Mouse (Mus musculus) bone marrow macrophage, adult 2 months (primary cell): ENCODE data around the gene Glrx3. TPM values are rescaled to one million over a fixed set of nuclear protein-coding genes. Genes with fewer than 3 reads are reported as not detected.
A peak's percentile ranks its signal among the peaks of the same experiment; 100 is the strongest.

Experiments used
- H3K27ac ChIP-seq: 2 replicates; pipeline ENCODE4 v1.5.1; 2012; ENCODE audit warnings: low read depth, low read length; ENCODE audit not compliant: insufficient read depth
- H3K4me1 ChIP-seq: 2 replicates; pipeline ENCODE4 v1.6.1; 2012; ENCODE audit warnings: low read length; ENCODE audit not compliant: control insufficient read depth, insufficient read depth
- H3K4me3 ChIP-seq: 2 replicates; pipeline ENCODE4 v1.5.1; 2012; ENCODE audit warnings: mild to moderate bottlenecking, low read length, moderate library complexity; ENCODE audit not compliant: insufficient read depth
- CTCF ChIP-seq: IDR thresholded peaks from 2 replicates; pipeline ENCODE4 v1.5.1; 2012; ENCODE audit warnings: low read depth, mild to moderate bottlenecking, low read length, moderate library complexity
- POLR2A ChIP-seq: IDR thresholded peaks from 2 replicates; pipeline ENCODE4 v1.6.1; 2012; ENCODE audit warnings: mild to moderate bottlenecking, low read depth, low read length, borderline replicate concordance
- polyA plus RNA-seq: library from polyadenylated mRNA; stranded (reverse); fragments of >200 nt; gene quantifications from 2 replicates; pipeline ENCODE4 v1.2.4, GENCODE M21; 2012; ENCODE audit not compliant: missing spikeins, insufficient read depth, insufficient read length

Gene Glrx3
- polyA plus RNA-seq, 1 experiment: 56.0 TPM

- TF ChIP-seq CTCF (no peak), POLR2A (no peak)
- H3K27ac ChIP-seq: no peak overlapping the region
- no peaks in the 10 kb centered on the region for H3K4me1 ChIP-seq
- H3K4me3 ChIP-seq: no peak overlapping the region
Observed at GRCm38 (mm10) chr7:137468174-137468573, 30.8 kb downstream of the Glrx3 start.

DNA sequence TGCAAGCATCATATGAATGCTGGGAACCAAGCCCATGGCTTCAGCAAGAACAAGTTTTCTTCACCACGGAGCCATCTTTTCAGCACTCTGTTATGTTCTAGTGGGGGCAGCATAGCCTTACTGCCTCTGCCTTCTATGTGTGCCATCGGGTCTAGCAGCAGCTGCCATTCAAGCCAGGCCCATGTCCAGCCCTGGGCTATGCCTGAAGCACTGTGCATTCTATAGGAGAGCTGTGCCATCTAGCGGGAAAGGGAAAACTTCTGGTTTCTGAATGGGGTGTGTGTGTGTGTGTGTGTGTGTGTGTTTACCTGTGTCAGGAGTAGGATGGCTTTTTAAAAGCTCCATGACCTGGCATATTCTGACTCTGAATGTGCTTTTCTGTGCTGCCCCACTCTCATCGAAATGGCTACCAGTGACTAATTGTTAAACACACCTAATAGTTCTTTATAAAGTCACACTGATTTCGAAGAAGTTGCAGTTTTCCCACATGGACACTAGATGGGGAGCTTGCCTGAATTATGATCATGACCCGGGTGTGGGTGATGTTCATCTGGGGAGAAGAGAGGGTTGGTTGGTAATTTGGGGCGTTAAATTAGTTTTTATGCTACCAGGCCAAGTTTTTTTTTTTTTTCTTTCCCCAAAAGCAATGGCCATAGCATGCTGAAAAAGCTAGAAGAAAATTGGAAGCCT is 34.2 kb downstream of the Glrx3 start:
- Histone ChIP-seq H3K27ac (no peak overlapping the region), H3K4me3 (no peak overlapping the region), H3K4me1 (no peaks in the 10 kb centered on the region)
- no peak for TF ChIP-seq POLR2A
- no peak for TF ChIP-seq CTCF

- Histone ChIP-seq H3K27ac (no peak overlapping the region), H3K4me3 (no peak overlapping the region), H3K4me1 (no peaks in the 10 kb centered on the region)
- TF ChIP-seq CTCF (no peak), POLR2A (no peak)
Observed at GRCm38 (mm10) chr7:137472149-137472548, 34.7 kb downstream of the Glrx3 start.

DNA sequence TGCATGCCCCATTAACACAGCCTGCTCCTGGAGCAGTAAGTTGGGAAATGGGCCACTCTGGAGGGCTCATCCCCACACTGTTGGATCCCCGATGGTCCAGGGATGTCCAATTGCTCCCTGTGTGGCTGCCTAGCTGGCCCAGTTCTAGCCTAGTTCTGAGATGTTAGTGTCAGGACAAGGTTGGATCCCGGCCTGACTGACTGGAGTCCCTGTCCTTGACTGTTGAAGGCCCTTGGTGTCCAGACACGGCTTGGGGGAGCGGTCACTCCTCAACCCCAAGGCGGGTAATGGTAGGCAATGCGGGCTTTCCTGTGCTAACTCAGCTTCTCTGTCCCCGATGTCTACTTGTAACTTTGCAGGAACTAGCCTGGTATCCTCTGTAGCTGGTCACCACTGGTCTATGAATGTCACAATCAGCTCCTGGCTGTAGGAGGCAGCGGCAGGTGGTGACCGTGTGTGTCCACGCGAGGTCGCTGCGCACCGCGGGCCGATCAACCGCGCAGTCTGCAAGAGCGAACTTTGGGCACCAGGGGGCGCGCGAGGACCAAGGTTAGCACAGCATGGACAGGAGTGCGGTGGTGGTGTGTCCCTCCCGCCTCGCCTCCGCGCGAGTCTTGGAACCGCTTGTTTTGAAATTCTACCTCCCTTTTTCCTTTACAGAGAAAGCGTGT is 40.7 kb downstream of the Glrx3 start:
- Histone ChIP-seq H3K4me1 (no peaks in the 10 kb centered on the region), H3K4me3 (no peak overlapping the region), H3K27ac (no peak overlapping the region)
- TF ChIP-seq POLR2A (no peak), CTCF (peak; percentile 95)

DNA sequence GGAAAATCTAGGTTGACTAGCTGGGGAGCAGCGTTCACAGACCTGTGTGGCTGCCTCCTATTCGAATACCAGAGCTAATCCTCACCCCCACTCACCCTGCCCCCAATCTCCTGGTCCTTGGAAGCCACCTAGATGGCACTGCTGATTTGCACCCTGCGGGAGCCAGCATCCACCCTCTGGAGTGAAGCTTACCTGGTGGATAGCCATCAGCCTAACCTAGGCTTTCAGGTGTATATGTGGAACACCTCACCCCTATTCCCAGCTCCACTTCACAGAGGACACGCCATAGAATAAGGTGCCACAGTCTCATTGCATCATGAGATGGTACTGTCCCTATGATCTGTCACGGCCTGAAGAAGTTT is 41.2 kb downstream of the Glrx3 start:
- Histone ChIP-seq H3K27ac (no peak overlapping the region), H3K4me1 (no peaks in the 10 kb centered on the region), H3K4me3 (no peak overlapping the region)
- TF ChIP-seq POLR2A (no peak), CTCF (no peak)

DNA sequence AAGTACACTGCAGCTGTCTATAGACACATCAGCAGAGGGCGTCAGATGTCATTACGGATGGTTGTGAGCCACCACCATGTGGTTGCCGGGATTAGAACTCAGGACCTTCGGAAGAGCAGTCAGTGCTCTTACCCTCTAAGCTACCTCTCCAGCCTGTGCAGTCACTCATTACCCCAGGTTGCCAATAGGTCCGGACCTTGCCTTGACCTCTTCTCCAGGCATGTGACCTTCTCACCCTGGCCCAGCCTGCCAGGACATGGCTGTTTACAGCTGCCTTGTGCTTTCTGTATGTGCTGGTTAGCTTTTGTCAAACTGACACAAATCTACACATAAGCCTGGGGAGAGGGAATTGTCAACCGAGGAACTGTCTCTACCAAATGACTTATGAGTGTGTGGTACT is 43.4 kb downstream of the Glrx3 start:
- TF ChIP-seq CTCF (no peak), POLR2A (no peak)
- Histone ChIP-seq H3K4me1 (no peaks in the 10 kb centered on the region), H3K4me3 (no peak overlapping the region), H3K27ac (no peak overlapping the region)

- TF ChIP-seq CTCF (no peak), POLR2A (no peak)
- Histone ChIP-seq H3K4me1 (no peaks in the 10 kb centered on the region), H3K4me3 (no peak overlapping the region), H3K27ac (no peak overlapping the region)
Observed at GRCm38 (mm10) chr7:137483987-137484386, 46.6 kb downstream of the Glrx3 start.

- no peak overlapping the region for H3K27ac ChIP-seq
- no peaks in the 10 kb centered on the region for H3K4me1 ChIP-seq
- TF ChIP-seq CTCF: no peak
- TF ChIP-seq POLR2A: no peak
- no peak overlapping the region for H3K4me3 ChIP-seq
Observed at GRCm38 (mm10) chr7:137488391-137488790, 51.0 kb downstream of the Glrx3 start.

DNA sequence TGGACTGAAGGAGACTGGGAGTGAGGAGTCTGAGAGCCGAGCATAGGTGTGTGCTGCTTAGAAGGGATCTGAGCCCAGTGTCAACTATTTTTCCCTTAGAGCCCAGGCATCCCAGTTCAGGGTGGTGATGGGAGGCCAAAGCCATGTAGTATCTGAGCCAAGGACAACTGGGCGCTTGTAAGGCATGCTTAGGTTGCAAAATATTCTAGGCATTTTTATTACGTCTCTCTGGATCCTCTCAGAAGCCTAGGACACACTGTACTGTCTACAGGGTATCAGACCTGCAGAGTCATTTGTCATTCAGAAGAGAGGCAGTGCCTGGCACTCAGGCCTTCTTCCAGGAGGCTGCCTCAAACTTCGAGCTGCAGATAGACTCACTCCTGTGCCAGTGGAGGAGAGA is 53.3 kb downstream of the Glrx3 start:
- no peaks in the 10 kb centered on the region for H3K4me1 ChIP-seq
- no peak overlapping the region for H3K4me3 ChIP-seq
- no peak overlapping the region for H3K27ac ChIP-seq
- no peak for TF ChIP-seq POLR2A
- no peak for TF ChIP-seq CTCF

GRCm38 (mm10) chr7:137492307-137492973 is 55.0 kb downstream of the Glrx3 start:
- Histone ChIP-seq H3K27ac (no peak overlapping the region), H3K4me1 (no peaks in the 10 kb centered on the region), H3K4me3 (no peak overlapping the region)
- TF ChIP-seq POLR2A (no peak), CTCF (no peak)

- no peak for TF ChIP-seq CTCF
- TF ChIP-seq POLR2A: no peak
- H3K27ac ChIP-seq: no peak overlapping the region
- no peak overlapping the region for H3K4me3 ChIP-seq
- H3K4me1 ChIP-seq: no peaks in the 10 kb centered on the region
Observed at GRCm38 (mm10) chr7:137498736-137499135, 61.3 kb downstream of the Glrx3 start.
